Mouse (Mus musculus) left cerebral cortex, postnatal 25 days (tissue): Measurements from ENCODE around the gene Col25a1. TPM values are rescaled to one million over a fixed set of nuclear protein-coding genes. Genes with fewer than 3 reads are reported as not detected.

Source experiments
- DNase-seq, 2 experiments: peaks; one replicate each; pipeline ENCODE4 v3.0.0; 2022; ENCODE audit warnings: low spot score in 2 of 2, mixed read lengths in 1 of 2
- intact Hi-C: fragments of 180-260 bp; cut with DNase I; formaldehyde crosslinking; loops from one replicate; pipeline ENCODE4 v1.15.1; 2025
- total RNA-seq, 2 experiments: library from RNA; stranded (reverse); gene quantifications; 2 replicates each; pipeline ENCODE4 v1.2.3; 2021

The Col25a1 gene
- total RNA-seq, 2 experiments from 2014 or later = 43.5 to 48.5 TPM

DNA sequence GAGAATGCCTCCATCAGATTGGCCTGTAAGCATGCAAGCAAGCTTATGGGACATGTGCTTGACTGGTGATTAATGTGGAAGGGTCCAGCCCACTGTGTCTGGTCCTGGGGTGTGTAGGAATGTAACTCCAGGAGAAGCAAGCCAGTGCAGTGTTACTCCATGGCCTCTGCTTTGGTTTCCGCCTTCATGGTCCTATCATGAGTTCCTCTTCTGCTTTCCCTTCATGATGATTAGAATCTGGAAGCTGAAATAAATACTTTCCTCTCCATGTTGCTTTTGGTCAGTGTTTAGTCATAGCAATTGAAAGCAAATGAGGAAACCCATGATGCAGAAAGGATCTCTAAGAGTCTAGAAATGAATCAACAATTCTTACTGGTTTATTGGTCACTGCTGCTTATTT, 103.9 kb downstream of the Col25a1 start:
- DNase-seq = no peak
- intact Hi-C loops = no loop called here

DNA sequence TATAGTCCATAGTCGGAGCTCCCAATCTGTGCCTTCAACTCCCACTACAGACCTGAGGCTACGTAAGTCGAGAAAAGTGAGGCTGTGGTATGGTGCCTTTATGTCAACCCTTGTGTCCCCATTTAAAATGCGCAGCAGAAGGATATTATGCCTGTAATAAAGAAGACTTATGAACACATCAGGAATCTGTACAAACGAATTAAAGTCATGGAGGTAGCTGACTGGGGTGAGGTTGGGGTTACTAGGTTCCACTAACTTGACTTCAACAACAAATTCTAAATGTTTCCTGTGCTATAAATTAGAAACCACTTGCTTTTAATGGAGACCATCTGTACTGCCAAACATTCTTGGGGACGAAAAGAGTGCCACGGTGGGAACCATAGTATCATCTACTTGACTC, 104.8 kb downstream of the Col25a1 start:
- intact Hi-C loops = no loop called here
- no peak for DNase-seq

DNA sequence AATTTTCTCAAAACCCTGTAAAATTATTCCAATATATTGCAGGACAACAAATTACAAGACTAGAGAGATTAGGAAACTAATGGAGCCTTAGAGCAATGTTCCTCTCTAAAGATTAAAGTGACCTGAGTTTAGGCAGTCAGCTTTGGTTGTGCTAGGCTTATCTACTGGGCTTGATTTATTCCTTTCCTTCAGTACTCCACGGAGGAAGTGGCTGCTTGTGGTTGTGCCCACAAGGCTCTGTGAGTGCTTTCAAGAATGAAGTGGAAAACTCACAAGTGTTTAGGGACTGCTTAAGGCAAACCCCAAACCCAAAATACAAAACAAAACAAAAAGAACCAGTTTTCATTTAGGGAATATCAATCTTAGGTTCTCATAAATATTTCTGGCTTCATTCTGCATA, 106.6 kb downstream of the Col25a1 start:
- DNase-seq = no peak
- intact Hi-C loops = no loop called here

- intact Hi-C loops = no loop called here
Measured at GRCm38 (mm10) chr3:130241924-130242323, 110.6 kb downstream of the Col25a1 start.

DNA sequence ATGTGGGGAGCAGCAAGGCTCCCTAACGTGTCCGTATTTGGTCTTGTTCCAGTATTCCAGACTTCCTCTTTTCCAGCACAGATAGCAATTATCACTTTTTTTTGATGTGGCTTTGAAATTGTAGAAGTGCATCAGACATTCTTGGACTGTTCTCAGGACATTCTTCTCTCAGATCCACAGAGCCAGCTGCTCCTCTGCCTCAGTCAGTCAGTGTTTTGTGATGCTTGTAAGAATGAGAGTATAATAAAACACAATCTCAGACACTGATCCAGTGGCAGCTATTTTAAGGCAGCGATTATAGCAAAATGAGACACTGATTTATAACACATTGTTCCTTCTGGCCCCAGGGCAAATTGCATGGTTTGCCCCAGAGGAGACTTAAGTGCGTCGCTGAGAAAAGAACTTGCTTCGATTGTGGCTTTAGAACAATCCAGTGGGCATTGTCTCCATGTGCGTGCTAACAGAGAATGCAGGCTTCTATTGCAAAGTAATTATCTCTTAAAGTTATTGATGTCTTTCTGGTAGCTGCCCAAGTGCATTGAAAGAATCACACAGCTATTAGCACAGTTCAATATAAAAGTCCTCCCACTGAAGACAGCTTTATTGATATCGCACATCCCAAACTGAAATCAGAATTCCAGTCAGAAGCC, 111.5 kb downstream of the Col25a1 start:
- DNase-seq = no peak
- intact Hi-C loops = no loop called here

More at GRCm38 (mm10) chr3:130241924-130242323, 110.6 kb downstream of the Col25a1 start:
- DNase-seq = no peak

- DNase-seq = no peak
- intact Hi-C loops = no loop called here
Measured at GRCm38 (mm10) chr3:130252355-130252754, 121.1 kb downstream of the Col25a1 start.

DNA sequence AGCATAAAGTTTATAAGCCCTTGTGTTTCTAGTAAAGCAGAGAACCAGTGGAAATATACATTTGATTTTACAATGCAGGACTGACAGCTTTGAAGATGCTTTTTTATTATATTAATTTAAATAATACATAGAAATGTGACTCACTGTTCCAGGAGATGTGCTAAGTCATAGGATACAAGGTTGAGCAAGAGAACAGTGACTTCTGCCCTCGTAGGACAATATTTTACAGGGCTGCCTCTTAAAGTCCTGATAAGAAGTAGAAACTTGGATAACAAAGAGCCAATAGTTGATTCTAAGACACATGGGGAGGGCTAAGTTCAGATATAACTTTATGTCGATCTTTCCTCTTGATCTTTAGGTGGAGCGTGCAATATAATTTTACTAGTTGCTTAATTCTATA, 124.8 kb downstream of the Col25a1 start:
- intact Hi-C loops = no loop called here
- DNase-seq = no peak

- DNase-seq = no peak
- intact Hi-C loops = no loop called here
Measured at GRCm38 (mm10) chr3:130256610-130257009, 125.3 kb downstream of the Col25a1 start.

DNA sequence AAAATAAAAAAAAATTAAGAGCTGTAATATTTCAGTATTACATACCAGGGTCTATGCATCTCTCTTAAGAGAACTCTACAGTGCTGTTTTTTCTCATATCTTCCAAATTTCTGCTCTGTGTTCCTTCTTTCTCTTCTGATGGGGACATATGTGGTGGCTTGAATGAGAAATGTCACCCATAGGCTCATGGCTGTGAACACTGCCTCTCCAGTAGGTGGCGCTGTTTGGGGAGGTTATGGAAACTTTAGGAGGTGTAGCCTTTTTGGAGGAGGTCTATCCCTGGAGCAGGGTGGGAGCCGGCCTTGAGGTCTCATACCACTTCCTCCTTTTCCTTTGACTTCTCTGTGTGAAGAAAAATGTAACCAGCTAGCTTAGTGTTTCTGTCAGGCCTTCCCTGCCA, 128.4 kb downstream of the Col25a1 start:
- intact Hi-C loops = no loop called here
- no peak for DNase-seq

DNA sequence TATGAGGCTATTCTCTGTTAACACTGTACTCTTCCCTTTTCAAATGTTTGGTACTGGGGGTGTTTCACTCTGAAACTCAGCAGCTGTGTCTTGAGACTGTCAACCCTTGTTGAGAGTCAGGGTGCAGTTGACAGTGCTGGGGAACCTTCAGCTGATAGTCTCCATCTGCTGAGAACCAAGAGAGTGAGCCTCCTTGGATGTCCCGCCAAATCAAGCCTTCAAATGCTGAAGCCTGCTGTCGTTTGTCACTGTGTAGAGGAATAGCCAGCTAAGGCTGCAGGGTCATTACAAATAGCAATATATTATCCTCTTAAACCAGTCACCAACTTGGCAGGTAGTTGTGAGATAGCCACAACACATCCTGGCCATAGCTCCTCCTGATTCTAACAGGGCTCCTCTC, 129.0 kb downstream of the Col25a1 start:
- no peak for DNase-seq
- intact Hi-C loops = no loop called here

DNA sequence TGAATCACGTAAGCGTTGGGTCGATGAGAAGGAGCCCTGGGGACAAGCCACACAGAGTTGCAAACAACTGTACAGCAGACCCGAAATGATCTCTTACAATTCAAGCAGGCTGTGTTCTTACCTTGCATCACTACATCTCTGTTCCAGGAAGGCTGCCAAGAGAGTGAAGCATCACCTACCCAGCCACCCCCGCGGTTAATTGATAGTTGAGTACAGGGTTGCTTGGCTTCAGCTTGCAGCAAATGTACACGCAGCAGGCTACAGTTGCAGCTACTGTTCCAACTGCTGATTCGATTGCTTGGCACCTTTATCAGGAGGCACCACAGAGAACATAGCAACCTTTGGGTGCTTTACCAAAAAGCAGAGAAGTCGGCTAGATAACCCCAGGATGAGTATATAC, 133.8 kb downstream of the Col25a1 start:
- intact Hi-C loops = no loop called here
- peak; percentile 38 to 44 for DNase-seq

- intact Hi-C loops = no loop called here
- no peak for DNase-seq
Measured at GRCm38 (mm10) chr3:130270509-130270908, 139.2 kb downstream of the Col25a1 start.

DNA sequence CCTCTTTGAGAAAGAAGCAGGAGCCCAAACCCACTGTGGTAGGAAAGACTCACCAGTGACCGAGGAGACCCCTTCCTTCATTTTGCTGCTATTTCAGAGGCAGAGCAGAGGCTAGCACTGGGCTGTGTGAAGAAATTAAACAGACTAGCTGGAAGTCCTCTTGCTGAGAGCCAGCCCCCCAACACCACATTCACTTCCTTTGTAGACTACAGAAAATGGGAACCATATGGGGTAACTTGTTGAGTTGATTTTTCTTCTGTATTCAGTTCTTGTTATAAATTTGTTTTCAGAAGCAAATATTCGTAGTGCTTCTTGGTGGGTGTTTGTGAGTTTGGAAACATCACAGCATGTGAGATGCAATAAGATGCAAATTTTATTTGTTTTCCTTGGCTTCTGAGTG, 142.6 kb downstream of the Col25a1 start:
- DNase-seq = no peak

GRCm38 (mm10) chr3:130278298-130279050, 147.2 kb downstream of the Col25a1 start:
- intact Hi-C loops = no loop called here
- no peak for DNase-seq

More for the DNA sequence above, 142.6 kb downstream of the Col25a1 start:
- intact Hi-C loops = no loop called here

DNA sequence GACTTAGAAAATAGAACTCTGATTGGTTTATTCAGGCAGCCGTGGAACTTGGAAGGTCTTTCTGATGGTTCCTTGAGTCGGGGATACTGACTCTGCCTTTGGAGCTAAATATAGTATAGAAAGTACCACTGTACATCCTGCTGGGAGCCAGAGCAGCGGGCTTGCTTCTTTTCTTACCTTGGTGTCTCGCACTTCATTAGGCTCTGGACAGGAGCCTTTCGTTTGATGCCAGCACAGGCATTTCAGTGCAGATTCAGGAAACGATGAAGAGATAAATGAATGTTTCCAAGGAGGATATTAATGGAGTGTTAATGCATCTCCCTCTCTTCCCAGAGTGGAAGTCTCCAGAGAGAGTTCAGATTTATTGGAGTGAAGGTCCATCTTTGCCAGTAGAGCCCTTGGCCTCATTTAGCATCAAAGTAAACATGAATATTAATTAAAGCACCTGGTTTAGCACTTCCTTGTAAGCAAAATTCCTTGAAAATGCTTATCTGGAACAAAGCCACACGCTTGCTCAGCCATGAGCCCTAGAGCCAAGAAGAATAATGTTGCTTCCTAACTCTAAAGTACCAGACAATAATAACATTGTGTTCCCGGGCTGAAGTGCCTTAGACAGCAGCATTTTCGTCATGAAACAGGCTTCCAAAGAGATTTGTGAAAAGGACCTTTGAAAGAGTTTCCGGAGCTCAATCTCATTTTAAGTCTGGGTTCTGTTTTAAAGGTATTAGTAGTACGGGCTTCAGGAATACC, 151.9 kb downstream of the Col25a1 start:
- DNase-seq = no peak
- intact Hi-C loops = no loop called here

GRCm38 (mm10) chr3:130288102-130288501, 156.8 kb downstream of the Col25a1 start:
- intact Hi-C loops = no loop called here
- no peak for DNase-seq

DNA sequence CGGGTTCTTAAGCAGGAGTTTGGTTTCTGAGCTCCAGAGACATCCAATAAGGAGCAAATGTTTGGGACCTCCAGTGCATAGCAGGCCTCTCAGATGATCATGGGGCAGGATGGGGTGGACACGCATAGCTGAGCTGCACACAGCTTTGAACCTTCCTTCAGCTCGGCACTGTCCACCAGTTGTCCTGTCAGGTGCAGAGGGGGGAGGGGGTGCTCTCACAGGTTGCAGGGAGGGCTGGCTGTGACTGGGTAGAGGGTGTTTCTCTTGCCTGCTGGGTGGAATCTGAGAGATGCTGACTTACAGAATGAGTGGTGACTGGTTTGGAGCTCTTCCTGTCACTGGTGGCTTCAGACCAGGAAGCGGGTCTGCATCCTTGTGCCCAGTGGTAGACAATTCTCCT, 157.5 kb downstream of the Col25a1 start:
- no peak for DNase-seq

GRCm38 (mm10) chr3:130289220-130289619, 157.9 kb downstream of the Col25a1 start:
- no peak for DNase-seq
- intact Hi-C loops = no loop called here

More for the DNA sequence above, 157.5 kb downstream of the Col25a1 start:
- intact Hi-C loops = no loop called here

- intact Hi-C loops = no loop called here
- DNase-seq = no peak
Measured at GRCm38 (mm10) chr3:130290175-130290574, 158.9 kb downstream of the Col25a1 start.

- no peak for DNase-seq
- intact Hi-C loops = no loop called here
Measured at GRCm38 (mm10) chr3:130290672-130291071, 159.4 kb downstream of the Col25a1 start.

DNA sequence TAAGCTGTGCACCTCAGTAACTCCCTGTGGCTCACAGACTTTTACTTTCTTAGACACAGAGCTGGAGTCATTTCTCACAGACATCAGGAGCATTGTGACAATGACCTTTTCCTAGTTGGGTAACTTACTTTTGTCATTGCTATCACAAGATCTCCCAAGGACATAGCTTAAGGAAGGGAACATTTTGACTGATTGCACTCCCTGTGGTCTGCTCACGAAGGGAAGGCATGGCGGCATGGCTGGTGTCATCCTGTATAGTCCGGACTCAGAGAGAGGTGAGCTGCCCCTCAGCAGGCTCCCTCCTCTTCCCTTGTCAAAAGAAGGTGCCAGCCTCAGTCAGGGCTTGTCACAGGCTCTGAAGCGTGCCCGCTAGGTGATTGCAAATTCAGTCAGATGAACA, 160.6 kb downstream of the Col25a1 start:
- DNase-seq = no peak
- intact Hi-C loops = no loop called here
